Mouse (Mus musculus) gastrocnemius, postnatal 14 days (tissue): ENCODE results near the gene Rpl38. TPM values are rescaled to one million over a fixed set of nuclear protein-coding genes. Genes with fewer than 3 reads are reported as not detected.
A peak's percentile ranks its signal among the peaks of the same experiment; 100 is the strongest.
"Not testable (repeated sequence)": the region's sequence is repeated elsewhere in the genome, so short reads cannot be mapped to it uniquely, and the experiment has no call there.

ENCODE experiments used
- DNase-seq: peaks from one replicate; pipeline ENCODE4 v3.0.0; 2021; ENCODE audit warnings: mixed read lengths
- intact Hi-C: fragments of 180-260 bp; cut with DNase I; formaldehyde crosslinking; loops from one replicate; pipeline ENCODE4 v1.15.1; 2025; ENCODE audit warnings: low total_unique reads
- total RNA-seq, 2 experiments: library from RNA; stranded (reverse); gene quantifications; 2 replicates each; pipeline ENCODE4 v1.2.3; 2021

The Rpl38 gene
- total RNA-seq, 2 experiments from 2014 or later, result 832 to 884 TPM

DNA sequence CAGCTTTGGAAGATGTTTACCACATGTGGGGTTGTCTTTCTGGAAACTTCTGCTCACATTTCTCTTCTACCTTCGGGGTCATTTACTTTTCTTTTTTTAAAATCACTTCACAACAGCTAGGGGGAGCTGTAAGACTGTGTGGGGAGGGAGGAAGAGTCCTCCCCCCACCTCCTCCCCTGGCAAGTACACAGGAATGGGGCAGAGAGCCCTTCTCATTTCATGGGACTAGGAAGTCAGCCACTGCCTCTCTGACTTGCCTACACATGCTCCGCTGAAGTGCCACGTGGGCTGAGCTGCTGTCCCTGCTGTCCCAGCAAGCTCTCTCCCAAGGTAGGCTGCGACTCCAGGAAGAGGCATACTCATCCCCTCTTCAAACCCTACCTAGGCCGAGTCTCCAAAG lies 13.8 kb upstream of the Rpl38 start:
- intact Hi-C loops, result no loop called here
- DNase-seq, result peak; percentile 22

DNA sequence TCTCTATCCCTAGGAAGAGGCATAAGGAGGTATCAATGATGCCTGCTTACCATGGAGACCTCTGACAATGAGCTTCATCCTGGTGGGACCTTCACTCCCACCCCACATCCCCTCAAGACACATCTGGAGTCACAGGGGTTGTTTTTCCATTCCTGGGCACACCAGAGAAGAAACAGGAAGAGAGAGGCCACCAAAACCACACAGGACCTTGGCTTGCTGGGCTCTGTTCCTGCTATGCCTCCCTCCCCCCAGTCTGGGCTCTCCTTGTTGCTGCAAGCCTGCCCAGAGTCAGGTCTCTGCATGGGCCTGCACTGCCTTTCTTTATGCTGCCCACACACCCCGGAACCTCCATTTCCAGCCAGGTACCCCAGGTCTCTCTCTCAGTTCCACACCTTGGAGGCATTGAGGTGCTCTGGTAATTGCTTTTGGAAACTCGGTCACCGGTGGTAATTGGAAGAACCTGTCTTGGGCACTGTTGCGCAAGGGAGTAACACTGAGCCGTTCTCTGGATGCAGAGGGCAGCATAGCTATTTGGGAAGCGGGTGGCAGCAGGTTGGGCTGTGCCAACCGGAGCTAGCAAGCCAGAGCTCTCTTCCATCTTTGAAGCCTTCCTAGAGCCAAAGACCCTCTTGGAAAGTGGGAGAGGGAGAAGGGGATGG lies 12.8 kb upstream of the Rpl38 start:
- intact Hi-C loops, result no loop called here
- DNase-seq, result no peak

DNA sequence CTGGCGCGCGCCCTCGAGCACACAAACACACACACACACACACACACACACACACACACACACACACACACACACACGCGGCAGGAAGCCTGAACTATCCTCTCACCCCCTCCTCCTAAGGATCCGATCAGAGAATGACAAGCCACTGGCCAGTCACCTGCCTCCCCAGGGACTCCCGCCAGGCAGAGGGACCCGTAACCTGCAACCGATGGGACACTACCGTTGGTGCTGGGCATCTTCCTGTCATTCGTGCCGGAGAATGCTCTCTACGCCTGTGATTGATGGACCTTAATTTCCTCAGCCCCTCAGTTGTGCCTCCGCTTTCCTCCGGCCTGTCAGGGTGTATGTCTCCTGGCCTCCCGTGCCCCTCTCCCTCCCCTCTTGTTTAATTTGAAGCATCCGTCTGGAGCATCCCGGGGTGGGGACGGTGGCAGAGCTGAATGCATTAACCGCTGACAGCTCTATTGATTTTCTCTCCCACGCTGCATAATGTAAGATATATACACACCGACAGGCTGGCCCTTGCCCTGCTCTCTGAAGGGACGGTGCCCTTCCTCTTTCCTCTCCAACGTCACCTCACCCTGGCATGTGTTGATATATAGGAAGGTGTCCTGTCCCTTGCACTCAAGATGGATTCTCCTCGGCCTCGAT lies 11.2 kb upstream of the Rpl38 start:
- no peak for DNase-seq
- intact Hi-C loops, result no loop called here

DNA sequence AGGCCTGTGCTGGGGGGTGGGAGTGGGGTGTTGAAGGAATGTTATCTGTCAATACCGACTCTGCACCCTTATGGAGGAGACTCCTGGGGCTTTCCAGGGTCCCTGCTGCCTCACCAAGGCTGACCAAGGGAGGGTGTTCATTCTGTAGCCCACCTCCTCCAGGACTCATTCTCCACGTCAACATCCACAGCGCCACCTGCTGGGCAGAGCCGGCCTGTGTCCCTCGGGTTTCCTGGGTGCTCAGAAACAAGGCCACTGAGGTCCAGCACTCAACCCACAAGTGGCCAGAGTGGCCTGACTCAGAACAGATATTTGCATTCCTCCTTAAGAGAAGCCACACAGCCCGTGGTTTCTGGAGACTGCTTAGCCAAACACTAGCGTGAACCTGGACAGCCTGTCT lies 10.6 kb upstream of the Rpl38 start:
- DNase-seq, result peak; percentile 50
- intact Hi-C loops, result no loop called here

DNA sequence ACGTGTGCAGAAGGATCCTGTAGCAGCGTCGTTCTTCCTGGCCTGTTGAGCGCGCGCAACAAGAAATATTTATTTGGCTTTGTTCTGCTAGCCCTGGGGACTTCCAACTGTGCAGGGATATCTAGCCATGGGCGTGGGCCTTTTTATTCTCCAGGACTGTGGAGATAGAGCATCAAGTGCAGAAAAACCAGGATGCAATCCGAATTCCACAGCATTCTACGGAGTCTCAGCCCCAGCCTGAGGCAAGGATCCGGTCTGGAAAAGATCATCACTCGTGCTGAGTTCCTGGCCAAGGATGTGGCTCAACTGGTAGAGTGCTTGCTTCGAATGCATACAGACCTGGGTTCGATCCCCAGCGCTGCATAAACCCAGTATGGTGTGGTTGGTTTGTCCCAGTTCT lies 6.2 kb upstream of the Rpl38 start:
- no peak for DNase-seq
- intact Hi-C loops, result no loop called here

DNA sequence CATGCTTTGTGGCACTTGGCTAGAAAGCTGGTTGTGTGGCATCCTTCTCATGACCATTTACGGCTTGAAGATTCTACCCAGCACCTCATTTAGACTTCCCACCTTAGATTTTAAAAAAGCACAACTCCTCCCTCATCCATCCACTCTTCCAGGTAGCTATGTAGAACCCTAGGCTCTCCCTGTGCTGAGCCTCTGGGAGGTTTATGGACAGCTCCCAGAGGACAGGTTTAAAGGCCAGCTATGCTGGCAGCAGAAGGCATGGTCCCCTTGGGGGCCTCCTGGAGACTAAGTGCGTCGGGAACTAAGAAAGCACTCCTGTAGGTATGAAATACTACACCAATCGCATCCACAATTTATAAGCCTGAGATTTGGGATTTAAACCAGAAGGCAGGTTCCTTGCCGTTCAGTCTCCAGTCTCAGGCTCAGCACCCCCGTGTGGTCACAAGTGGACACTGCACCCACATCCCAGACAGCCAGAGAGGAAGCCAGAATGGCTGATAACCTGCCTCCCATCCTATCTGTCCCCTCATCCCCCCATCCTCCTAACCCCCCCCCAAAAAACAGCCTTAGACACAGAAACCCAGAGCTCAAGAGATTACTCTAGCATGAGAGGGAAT lies 5.5 kb upstream of the Rpl38 start:
- intact Hi-C loops, result no loop called here
- DNase-seq, result peak; percentile 59

DNA sequence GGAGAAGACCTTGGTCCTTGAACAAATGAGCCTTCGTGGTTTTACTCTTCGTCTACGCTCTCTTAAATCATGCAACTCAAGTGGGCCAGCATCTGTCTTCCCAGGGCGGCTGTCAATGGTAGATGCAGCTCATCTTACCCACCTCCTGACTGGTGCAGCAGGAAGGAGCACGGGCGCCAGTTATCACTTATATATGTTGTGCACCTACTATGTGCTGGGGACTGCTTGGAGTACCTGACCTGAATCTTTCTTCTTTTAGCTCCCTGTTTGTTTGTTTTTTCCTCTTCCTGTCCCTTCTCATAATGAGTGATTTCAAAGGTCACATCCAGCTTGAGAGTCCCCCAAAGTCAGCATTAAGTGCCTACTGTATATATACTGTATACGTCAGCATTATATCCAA lies 4.2 kb upstream of the Rpl38 start:
- intact Hi-C loops, result no loop called here
- DNase-seq, result no peak

DNA sequence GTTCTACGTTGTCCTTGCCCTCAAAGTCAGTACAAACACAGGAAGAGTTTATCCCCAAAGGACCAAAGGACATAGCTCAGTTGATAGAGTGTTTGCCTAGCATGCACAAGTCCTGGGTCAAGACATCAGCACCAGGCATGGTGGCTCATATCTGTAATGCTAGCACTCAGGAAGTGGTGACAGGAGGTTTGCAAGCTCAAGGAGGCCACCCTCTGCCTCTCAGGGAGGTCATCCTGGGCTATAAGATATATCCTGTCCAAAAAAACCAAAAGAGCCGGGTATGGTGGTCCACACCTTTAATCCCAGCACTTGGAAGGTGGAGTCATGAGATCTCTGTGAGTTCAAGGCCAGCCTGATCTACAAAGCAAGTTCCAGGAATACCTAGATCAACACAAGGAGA lies 2.9 kb upstream of the Rpl38 start:
- intact Hi-C loops, result no loop called here
- no peak for DNase-seq

DNA sequence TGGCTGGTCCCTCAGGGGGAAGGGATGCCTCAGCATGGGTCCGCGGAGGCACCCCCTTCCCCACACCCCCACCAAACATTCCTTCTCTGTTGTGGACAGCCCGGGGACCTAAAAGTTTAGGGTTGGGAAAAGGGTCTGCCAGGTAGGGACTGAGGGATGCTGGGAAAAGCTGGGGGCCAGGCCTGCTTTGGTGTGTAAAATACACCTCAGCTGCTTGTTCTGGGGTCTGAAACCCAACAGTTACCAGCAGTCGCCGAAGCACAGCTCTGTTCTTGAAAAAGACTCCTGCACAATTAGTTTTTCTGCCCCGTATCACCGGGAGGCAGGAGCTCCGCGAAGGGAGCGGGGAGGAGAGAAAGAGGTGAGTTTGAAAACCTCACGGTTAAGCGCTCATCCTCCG lies 1.5 kb upstream of the Rpl38 start:
- DNase-seq, result no peak
- intact Hi-C loops, result no loop called here

DNA sequence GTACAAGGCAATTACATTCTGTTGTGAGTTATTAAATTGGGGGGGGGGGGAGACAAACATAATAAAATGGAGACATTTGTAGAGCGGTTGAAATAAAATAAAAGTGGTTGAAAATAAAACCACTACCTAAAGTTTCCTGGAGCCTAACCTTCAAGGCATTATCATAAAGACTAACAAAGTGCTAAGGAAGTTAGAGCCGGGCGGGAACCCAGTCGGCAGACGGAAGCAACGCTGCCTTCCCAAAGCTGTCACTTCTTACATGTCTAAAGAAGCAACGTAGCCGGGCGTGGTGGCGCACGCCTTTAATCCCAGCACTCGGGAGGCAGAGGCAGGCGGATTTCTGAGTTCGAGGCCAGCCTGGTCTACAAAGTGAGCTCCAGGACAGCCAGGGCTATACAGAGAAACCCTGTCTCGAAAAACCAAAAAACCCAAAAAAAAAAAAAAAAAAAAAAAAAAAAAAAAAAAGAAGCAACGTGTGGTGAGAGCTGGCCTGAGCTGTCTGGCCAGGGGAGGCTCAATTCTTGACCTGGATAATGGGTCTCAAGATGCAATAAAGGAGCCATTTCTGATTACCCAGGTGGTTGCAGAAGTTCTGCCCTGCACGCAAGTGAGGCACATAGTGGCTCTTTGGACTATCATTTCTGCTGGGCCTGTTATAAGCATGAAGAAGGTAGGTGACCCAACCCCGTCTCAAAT lies 940 bp upstream of the Rpl38 start:
- intact Hi-C loops, result no loop called here
- DNase-seq, result no peak

DNA sequence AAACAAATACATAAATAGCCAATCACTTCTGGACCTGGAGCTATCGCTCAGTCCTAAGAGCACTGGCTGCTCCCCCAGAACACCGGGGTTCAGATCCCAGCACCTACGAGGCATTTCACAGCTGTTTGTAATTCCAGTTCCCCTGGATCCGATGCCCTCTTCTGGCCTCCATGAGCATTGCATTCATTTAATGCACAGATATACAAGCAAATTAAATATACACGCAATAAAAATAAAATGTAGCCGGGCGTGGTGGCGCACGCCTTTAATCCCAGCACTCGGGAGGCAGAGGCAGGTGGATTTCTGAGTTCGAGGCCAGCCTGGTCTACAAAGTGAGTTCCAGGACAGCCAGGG lies 415 bp upstream of the Rpl38 start:
- intact Hi-C loops, DNase-seq: not testable (repeated sequence)

DNA sequence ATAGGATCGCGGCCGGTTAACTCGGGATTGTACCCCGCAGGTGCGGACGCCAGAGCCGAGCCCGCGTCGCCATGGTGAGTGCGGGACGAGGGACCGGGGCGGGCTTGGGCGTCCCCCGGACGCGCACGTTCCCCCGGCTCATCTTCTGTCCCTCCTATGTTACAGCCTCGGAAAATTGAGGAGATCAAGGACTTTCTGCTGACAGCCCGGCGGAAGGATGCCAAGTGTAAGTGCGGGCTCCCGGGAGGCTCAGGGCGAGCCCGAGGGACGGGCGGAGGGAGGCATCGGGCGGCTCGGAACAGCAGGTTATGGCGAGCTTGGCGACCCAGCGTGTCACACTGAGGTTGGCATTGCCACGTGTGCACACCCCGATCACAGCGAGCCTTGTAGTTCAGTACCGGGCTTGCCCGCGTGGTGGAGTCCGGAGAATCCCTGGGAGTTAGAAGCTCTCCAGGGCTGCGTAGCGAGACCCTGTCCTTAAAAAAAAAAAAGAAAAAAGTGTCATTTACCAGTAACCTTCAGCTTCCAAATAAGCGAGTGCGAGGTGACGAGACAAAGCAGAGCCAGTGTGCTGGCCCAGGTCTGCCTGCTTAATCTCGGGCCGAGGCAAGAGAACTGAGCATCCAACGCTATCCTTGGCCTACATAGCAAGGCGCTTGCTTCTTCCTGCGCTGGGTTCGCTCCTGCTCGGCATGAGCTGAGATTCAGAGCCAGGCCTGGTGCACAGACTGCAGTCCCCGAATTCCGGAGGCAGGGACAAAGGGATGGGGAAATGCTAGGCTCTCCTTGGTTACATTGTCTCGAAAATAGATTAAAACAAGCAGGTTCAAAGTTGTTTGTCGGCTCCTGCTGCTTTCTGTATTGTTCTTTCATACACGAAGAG lies 658 bp downstream of the Rpl38 start:
- peak; percentile 84 for DNase-seq
- intact Hi-C loops, result no loop called here

DNA sequence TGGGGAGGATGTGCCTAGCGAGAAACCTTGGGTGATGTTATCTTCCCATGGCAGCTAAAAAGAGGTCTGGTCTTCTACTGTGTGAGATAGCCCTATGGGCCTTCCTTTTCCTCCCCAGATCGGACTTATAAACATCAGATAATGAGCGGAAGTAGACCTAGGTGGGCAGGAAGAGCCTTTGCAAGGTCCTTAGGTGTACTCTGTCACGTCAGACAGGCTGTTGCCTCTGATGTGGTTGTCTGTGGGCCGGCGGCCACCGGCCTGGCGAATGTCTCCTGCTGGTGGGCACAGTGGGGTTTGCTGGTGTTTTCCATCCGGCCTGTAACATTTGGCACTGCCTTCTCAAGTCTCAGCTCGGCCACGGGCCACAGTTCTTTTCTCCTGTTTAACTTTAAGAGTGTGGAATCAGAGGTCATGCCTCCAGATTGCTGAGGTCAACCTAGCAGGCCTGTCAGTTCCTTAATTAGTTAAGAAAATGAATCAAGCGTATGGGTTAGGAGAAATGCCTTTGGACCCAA lies 1.4 kb downstream of the Rpl38 start:
- no peak for DNase-seq
- intact Hi-C loops, result loop anchor here (10.0 kb wide), 1 partner anchor 55 kb away; the partner anchor contains the start of gene Dnaic2

DNA sequence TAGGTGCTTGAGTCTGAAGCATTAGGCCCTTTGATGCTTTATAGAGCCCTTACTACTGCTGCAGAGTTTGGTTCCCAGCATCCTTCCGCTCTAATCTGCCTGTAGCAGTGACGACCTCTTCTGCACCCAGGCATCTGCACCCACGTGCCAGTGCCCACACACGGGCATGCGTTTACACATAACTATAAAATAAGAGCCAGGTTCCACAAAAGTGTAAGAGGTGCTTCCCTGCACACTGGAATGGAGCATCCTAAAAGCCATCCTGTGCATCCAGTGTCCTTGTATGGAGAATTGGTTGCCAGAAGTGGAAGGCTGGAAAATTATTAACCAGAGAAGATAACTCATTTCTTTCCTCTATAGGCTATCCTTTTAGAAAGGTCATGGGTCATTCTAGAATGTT lies 2.8 kb downstream of the Rpl38 start:
- no peak for DNase-seq
- intact Hi-C loops, result loop anchor here (10.0 kb wide), 1 partner anchor 54 kb away; the partner anchor contains the start of gene Dnaic2

DNA sequence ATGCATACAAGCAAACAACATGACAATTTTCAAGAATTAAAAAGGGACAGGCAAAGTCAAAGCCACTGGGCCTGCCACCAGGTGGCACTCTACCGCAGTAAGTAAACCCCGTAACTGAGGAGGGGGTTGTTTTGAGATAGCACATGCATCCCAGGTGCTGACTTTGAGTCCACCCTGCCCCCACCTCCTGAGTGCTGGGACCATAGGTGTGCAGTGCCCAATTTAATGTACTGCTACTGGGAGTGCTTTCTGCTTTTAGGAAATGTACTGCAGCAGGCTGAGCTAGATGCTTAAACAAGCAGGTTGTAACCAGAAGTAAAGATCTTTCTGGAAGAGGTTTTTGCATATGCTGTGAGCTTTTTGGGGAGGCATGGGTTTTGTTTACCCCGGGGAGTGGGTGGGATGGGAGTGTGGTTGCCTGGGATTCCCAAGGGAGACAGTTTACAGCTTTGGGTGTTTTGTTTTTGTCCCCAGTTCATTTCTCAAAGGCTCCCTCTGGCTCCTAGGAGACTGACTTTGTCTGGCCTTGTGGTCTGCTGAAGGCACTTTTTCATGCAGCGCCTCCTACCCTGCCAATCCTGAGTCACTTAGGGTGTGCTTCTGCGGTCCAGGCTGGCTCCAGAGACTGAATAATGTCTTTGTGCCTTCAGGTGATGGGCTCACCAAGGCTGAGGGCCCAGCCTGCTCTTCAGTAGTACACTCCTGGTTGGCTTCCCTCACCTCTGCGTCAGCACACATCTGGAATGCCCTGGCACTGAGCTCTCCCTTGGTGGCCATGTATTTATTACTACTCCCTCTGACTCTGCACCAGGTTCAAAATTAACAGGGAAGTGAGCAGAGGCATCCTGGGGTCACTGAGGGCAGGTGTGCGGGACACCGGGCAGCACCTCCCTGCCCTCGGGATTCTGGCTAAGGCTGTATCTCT lies 4.7 kb downstream of the Rpl38 start:
- no peak for DNase-seq
- intact Hi-C loops, result loop anchor here (10.0 kb wide), 1 partner anchor 52 kb away; the partner anchor contains the start of gene Dnaic2

DNA sequence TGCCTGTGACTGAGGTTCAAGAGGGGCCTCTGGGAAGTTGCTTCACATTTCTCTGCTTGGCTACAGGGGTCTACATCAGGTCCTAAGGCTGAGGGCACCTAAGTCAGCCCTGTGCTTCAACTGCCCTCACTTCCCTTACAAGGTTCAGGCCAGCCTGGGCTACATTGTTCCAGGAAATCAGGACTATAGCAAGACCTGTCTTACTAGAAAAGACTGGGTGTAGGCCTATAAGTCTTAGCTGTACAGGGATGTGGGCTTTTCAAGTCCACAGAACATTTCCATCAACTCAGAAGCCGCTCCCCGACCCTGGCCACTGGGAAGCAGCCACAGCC lies 5.4 kb downstream of the Rpl38 start:
- DNase-seq, result no peak
- intact Hi-C loops, result loop anchor here (10.0 kb wide), 1 partner anchor 51 kb away; the partner anchor contains the start of gene Dnaic2

DNA sequence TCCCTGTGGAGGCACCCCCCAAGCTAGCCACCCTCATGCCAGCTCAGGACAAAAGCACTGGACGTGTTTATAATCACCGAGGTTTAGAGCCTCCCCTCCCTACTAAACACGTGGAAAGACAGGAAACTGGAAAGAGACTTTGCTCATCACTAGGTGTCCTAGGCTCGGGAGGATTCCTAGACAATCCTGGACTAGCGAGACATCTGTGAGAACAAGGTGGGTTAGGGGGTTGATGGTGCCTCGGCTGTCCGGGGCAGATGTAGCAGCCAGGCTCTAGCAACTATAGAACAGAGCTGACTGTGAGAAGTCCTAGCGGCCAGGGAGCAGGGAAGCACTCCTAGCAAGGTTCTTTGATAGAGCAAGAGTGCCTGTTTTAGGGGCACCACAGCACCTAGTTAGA lies 5.9 kb downstream of the Rpl38 start:
- intact Hi-C loops, result loop anchor here (10.0 kb wide), 1 partner anchor 51 kb away; the partner anchor contains the start of gene Dnaic2
- DNase-seq, result no peak

DNA sequence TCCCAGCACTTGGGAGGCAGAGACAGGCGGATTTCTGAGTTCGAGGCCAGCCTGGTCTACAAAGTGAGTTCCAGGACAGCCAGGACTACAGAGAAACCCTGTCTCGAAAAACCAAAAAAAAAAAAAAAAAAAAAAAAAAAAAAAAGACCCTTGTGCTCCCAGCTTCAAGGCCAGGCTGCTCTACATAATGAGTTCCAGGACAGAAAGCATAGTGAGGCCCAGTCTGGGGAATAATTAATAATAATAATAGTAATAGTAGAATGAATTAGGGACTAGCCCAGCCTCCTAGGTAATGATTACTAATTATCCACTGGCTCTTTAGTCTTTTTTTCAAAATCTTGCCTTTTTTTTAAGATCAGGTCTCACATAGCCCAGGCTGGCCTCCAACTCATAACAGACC lies 6.5 kb downstream of the Rpl38 start:
- not testable (repeated sequence) for DNase-seq
- intact Hi-C loops, result loop anchor here (10.0 kb wide), 1 partner anchor 50 kb away; the partner anchor contains the start of gene Dnaic2
